11 mouse cellular contexts compared by ENCODE assay signal in genomic region chr3:152111482-152111881, GRCm38 (mm10). TPM values are rescaled to one million over a fixed set of nuclear protein-coding genes. Genes with fewer than 3 reads are reported as not detected.
DNase-seq lines count a peak whose midpoint lies in the region; ATAC-seq and TF ChIP-seq lines count a peak whose summit lies in the region.
"Had no signal": no experiment of that assay in that cellular context is flagged by ENCODE, and none has a peak within 500 bp of the region (broad histone marks: within the 10 kb centered on the region; RNA-seq: fewer than 3 reads in every experiment).

No protein-coding gene starts in this region.

- no peak for TF ChIP-seq EP300 in heart, postnatal 0 days (IDR thresholded peaks at IDR 0.05; ENCODE audit: low read depth)
- no peak for TF ChIP-seq EP300 in MEL (IDR thresholded peaks at IDR 0.05; ENCODE audit: low read depth in 1 of 2, low read length in 2 of 2)

- H3K4me1 ChIP-seq in heart, postnatal 0 days (ENCODE audit: control insufficient read depth, insufficient read depth), result peaks cover 15% of the 10 kb centered on the region; the same call in 1 of the 2 replicates
- peaks cover 53% of the 10 kb centered on the region for H3K4me1 ChIP-seq in liver, embryonic 15.5 days (replicated peaks)
- peaks cover 25% of the 10 kb centered on the region for H3K4me1 ChIP-seq in liver, embryonic 11.5 days (replicated peaks; ENCODE audit: control insufficient read depth, insufficient read depth, low read length)
- H3K4me1 ChIP-seq in MEL (ENCODE audit: control insufficient read depth in 1 of 2, insufficient read depth in 2 of 2, low read length in 2 of 2), result peaks cover 11 to 42% of the 10 kb centered on the region in 2 experiments; a peak in 3 of 4 replicates
- H3K4me1 ChIP-seq in embryonic facial prominence, embryonic 13.5 days, result peaks cover 70% of the 10 kb centered on the region

- DNase-seq in heart, postnatal 0 days (ENCODE audit: low spot score), result no peak
- DNase-seq in heart, adult 11 months, result no peak
- DNase-seq in liver, embryonic 11.5 days (ENCODE audit: low spot score), result no peak
- no peak for DNase-seq in MEL (ENCODE audit: low read depth, low spot score)
- no peak for DNase-seq in thymus, postnatal 25 days
- no peak for DNase-seq in left cerebral cortex, adult 18-20 months (ENCODE audit: low spot score in 2 of 2)

- H3K4me3 ChIP-seq in heart, postnatal 0 days (ENCODE audit: low read depth, low read length), result no peak overlapping the region
- no peak overlapping the region for H3K4me3 ChIP-seq in liver, embryonic 15.5 days (replicated peaks)
- H3K4me3 ChIP-seq in liver, embryonic 11.5 days (ENCODE audit: low read depth, low read length), result no peak overlapping the region
- peak overlapping the region; percentile 30 to 42; a peak in 3 of 4 replicates for H3K4me3 ChIP-seq in MEL (ENCODE audit: control insufficient read depth in 1 of 2, insufficient read depth in 1 of 2, low read depth in 2 of 2, low read length in 2 of 2)
- H3K4me3 ChIP-seq in embryonic facial prominence, embryonic 13.5 days, result no peak overlapping the region
- H3K4me3 ChIP-seq: erythroblast, embryonic 14.5 days had no signal

- H3K9me3 ChIP-seq in heart, postnatal 0 days (replicated peaks; ENCODE audit: control insufficient read depth, low read length), result no peaks in the 10 kb centered on the region
- no peaks in the 10 kb centered on the region for H3K9me3 ChIP-seq in liver, embryonic 15.5 days (replicated peaks)
- no peaks in the 10 kb centered on the region for H3K9me3 ChIP-seq in liver, embryonic 11.5 days (ENCODE audit: control insufficient read depth, low read length)
- no peaks in the 10 kb centered on the region for H3K9me3 ChIP-seq in MEL (replicated peaks; ENCODE audit: insufficient read depth, low read length)
- no peaks in the 10 kb centered on the region for H3K9me3 ChIP-seq in embryonic facial prominence, embryonic 13.5 days

- TF ChIP-seq CTCF in heart, postnatal 0 days (IDR thresholded peaks at IDR 0.05; ENCODE audit: low read depth), result no peak
- no peak for TF ChIP-seq CTCF in MEL (IDR thresholded peaks at IDR 0.05 in 2 of 3, conservative IDR thresholded peaks at IDR 0.05 in 1 of 3; ENCODE audit: control insufficient read depth in 1 of 3, insufficient read depth in 1 of 3, low read depth in 2 of 3, low read length in 3 of 3, poor library complexity in 1 of 3, severe bottlenecking in 1 of 3)

- no peak for TF ChIP-seq POLR2A in MEL (IDR thresholded peaks at IDR 0.05; ENCODE audit: control insufficient read depth in 1 of 2, insufficient read depth in 1 of 2, low read depth in 1 of 2, low read length in 2 of 2, poor library complexity in 1 of 2)

- peak overlapping the region; percentile 39; the same call in 1 of the 2 replicates for H3K4me2 ChIP-seq in heart, postnatal 0 days (ENCODE audit: low read depth, low read length)
- peak overlapping the region; percentile 17 for H3K4me2 ChIP-seq in liver, embryonic 15.5 days
- H3K4me2 ChIP-seq in liver, embryonic 11.5 days, result no peak overlapping the region
- H3K4me2 ChIP-seq in embryonic facial prominence, embryonic 13.5 days, result peak overlapping the region; percentile 32

- 57% methylated on average over 4 of the region's 4 CpGs for WGBS in heart, postnatal 0 days
- WGBS in liver, embryonic 15.5 days (ENCODE audit: insufficient replicate concordance), result 64% methylated on average over 4 of the region's 4 CpGs
- WGBS in liver, embryonic 11.5 days, result 81% methylated on average over 4 of the region's 4 CpGs
- WGBS in embryonic facial prominence, embryonic 13.5 days, result 43% methylated on average over 4 of the region's 4 CpGs

- 0 out of 2 replicates have a peak, but pooled peaks have one; percentile 16 for ATAC-seq in heart, postnatal 0 days (ENCODE audit: insufficient read depth, low read depth)
- no peak for ATAC-seq in liver, embryonic 15.5 days (ENCODE audit: insufficient read depth)
- ATAC-seq in liver, embryonic 11.5 days (replicated peaks; ENCODE audit: low FRiP score), result no peak
- no peak for ATAC-seq in embryonic facial prominence, embryonic 13.5 days (ENCODE audit: insufficient number of reproducible peaks, insufficient read depth, low FRiP score, low TSS enrichment, low read depth)

- TF ChIP-seq RAD21 in MEL (IDR thresholded peaks at IDR 0.05; ENCODE audit: low read depth, low read length), result no peak

- H3K27ac ChIP-seq in heart, postnatal 0 days (ENCODE audit: low read depth), result no peak overlapping the region
- H3K27ac ChIP-seq in liver, embryonic 15.5 days (replicated peaks), result no peak overlapping the region
- H3K27ac ChIP-seq in liver, embryonic 11.5 days (ENCODE audit: low read depth, low read length), result no peak overlapping the region
- H3K27ac ChIP-seq in MEL (ENCODE audit: control insufficient read depth, low read depth, low read length), result no peak overlapping the region
- H3K27ac ChIP-seq in embryonic facial prominence, embryonic 13.5 days, result peak overlapping the region; percentile 35; the same call in 1 of the 2 replicates
- H3K27ac ChIP-seq: liver, embryonic 14.5 days had no signal

- no peaks in the 10 kb centered on the region for H3K79me2 ChIP-seq in MEL (ENCODE audit: control insufficient read depth, insufficient read depth, low read length, poor library complexity)

- no peaks in the 10 kb centered on the region for H3K27me3 ChIP-seq in heart, postnatal 0 days (ENCODE audit: control insufficient read depth, insufficient read depth, low read length)
- peaks cover 45% of the 10 kb centered on the region for H3K27me3 ChIP-seq in liver, embryonic 15.5 days
- peaks cover 15% of the 10 kb centered on the region for H3K27me3 ChIP-seq in liver, embryonic 11.5 days (replicated peaks; ENCODE audit: control insufficient read depth, insufficient read depth, low read length)
- H3K27me3 ChIP-seq in MEL (ENCODE audit: control insufficient read depth in 1 of 2, insufficient read depth in 2 of 2, low read length in 2 of 2), result no peaks in the 10 kb centered on the region
- peaks cover 6% of the 10 kb centered on the region for H3K27me3 ChIP-seq in embryonic facial prominence, embryonic 13.5 days

- no peak overlapping the region for H3K9ac ChIP-seq in heart, postnatal 0 days (replicated peaks; ENCODE audit: low read depth, low read length)
- no peak overlapping the region for H3K9ac ChIP-seq in liver, embryonic 15.5 days
- no peak overlapping the region for H3K9ac ChIP-seq in liver, embryonic 11.5 days (ENCODE audit: low read depth, low read length)
- no peak overlapping the region; the same call in 1 of the 2 replicates for H3K9ac ChIP-seq in MEL (ENCODE audit: control insufficient read depth, low read depth, low read length, poor library complexity, severe bottlenecking)
- H3K9ac ChIP-seq in embryonic facial prominence, embryonic 13.5 days, result no peak overlapping the region
- H3K9ac ChIP-seq: liver, embryonic 14.5 days had no signal

- no peaks in the 10 kb centered on the region for H3K36me3 ChIP-seq in heart, postnatal 0 days (replicated peaks; ENCODE audit: control insufficient read depth, insufficient read depth, low read length)
- no peaks in the 10 kb centered on the region for H3K36me3 ChIP-seq in liver, embryonic 15.5 days (replicated peaks)
- H3K36me3 ChIP-seq in liver, embryonic 11.5 days (ENCODE audit: control insufficient read depth, insufficient read depth, low read length), result no peaks in the 10 kb centered on the region
- peaks cover 0 to 30% of the 10 kb centered on the region in 2 experiments; a peak in 2 of 4 replicates for H3K36me3 ChIP-seq in MEL (ENCODE audit: control insufficient read depth in 1 of 2, insufficient read depth in 2 of 2, low read length in 2 of 2)
- no peaks in the 10 kb centered on the region for H3K36me3 ChIP-seq in embryonic facial prominence, embryonic 13.5 days

TF ChIP-seq in MEL, 35 proteins besides CTCF, POLR2A, EP300 and RAD21:
- TF ChIP-seq ZNF384 (IDR thresholded peaks at IDR 0.05; ENCODE audit: low read depth, low read length), result 0 out of 2 replicates have a peak, but pooled peaks have one; percentile 48
- no peak for TF ChIP-seq ZMIZ1 (IDR thresholded peaks at IDR 0.05; ENCODE audit: low read depth, low read length)

RNA-seq across cellular contexts. Expression of gene Gipc2, which starts 54.5 kb away (rescaled TPM):
- not detected in 2 replicates for total RNA-seq in heart, postnatal 0 days (2014; rRNA removed; ENCODE audit: low replicate concordance)
- polyA plus RNA-seq in heart, postnatal 0 days (2015; fragmentation: Nextera tagmentation; extraction: Ambion mirVana), result 3.3 and 3.6 TPM in 2 replicates
- polyA plus RNA-seq in liver, embryonic 15.5 days (2015; fragmentation: Nextera tagmentation; extraction: Ambion mirVana), result 19.3 and 20.0 TPM in 2 replicates
- polyA plus RNA-seq in liver, embryonic 11.5 days (2014; fragmentation: Nextera tagmentation; extraction: Ambion mirVana), result 12.1 and 15.4 TPM in 2 replicates
- total RNA-seq in MEL (2012; rRNA removed), result 0.27 and 0.62 TPM in 2 replicates
- under 1 TPM in 1 of 2 experiments, not detected in 1; 0.78 TPM for polyA plus RNA-seq in MEL (2012; ENCODE audit: insufficient read depth in 1 of 2, insufficient read length in 2 of 2, low read depth in 1 of 2, low replicate concordance in 2 of 2, missing spikeins in 1 of 2)
- 3.1 and 4.2 TPM in 2 replicates for polyA plus RNA-seq in embryonic facial prominence, embryonic 13.5 days (2015; fragmentation: Nextera tagmentation; extraction: Ambion mirVana)
- total RNA-seq in left cerebral cortex, adult 18-20 months (2021), result 1 to 10 TPM; 3.2 to 3.5 TPM
- total RNA-seq: monocyte, adult 5-6 weeks had no signal
- polyA plus RNA-seq: erythroblast, embryonic 14.5 days had no signal

Comparison
In these comparisons a context has a peak if more than half of its experiments do, and no peak if none do; other contexts are left out.
1. H3K4me3 ChIP-seq: peak in MEL (2 of 2); none in heart, postnatal 0 days (single experiment), liver, embryonic 15.5 days (single experiment), liver, embryonic 11.5 days (single experiment) and embryonic facial prominence, embryonic 13.5 days (single experiment).